Mouse (Mus musculus) heart, postnatal 4 days (tissue): Measurements from ENCODE around the gene Tmem101. TPM values are rescaled to one million over a fixed set of nuclear protein-coding genes. Genes with fewer than 3 reads are reported as not detected.
A peak's percentile ranks its signal among the peaks of the same experiment; 100 is the strongest.
"Not testable (repeated sequence)": the region's sequence is repeated elsewhere in the genome, so short reads cannot be mapped to it uniquely, and the experiment has no call there.

Experiments
- DNase-seq: peaks from one replicate; pipeline ENCODE4 v3.0.0; 2021
- total RNA-seq, 2 experiments: library from RNA; stranded (reverse); gene quantifications; 2 replicates each; pipeline ENCODE4 v1.2.3; 2021

Tmem101 gene
- total RNA-seq = 10 to 100 TPM; 15.0 to 15.4 TPM

- DNase-seq = peak; percentile 94
Observed at GRCm38 (mm10) chr11:102156039-102156785, at the start of gene Tmem101. Gene Tmem101 (minus strand): TSS chr11:102156404.

- DNase-seq = no peak
Observed at GRCm38 (mm10) chr11:102201408-102201821, 45.2 kb upstream of the Tmem101 start.

- no peak for DNase-seq
Observed at GRCm38 (mm10) chr11:102199856-102200255, 43.7 kb upstream of the Tmem101 start.

- no peak for DNase-seq
Observed at GRCm38 (mm10) chr11:102198245-102198644, 42.0 kb upstream of the Tmem101 start.

GRCm38 (mm10) chr11:102196018-102196797, 40.0 kb upstream of the Tmem101 start:
- no peak for DNase-seq

GRCm38 (mm10) chr11:102193657-102194440, 37.6 kb upstream of the Tmem101 start:
- no peak for DNase-seq

- no peak for DNase-seq
Observed at GRCm38 (mm10) chr11:102190848-102191247, 34.6 kb upstream of the Tmem101 start.

GRCm38 (mm10) chr11:102189461-102190436, 33.5 kb upstream of the Tmem101 start, which contains the start of gene G6pc3:
Gene G6pc3 (plus strand): TSS chr11:102189620.
- peak; percentile 92 for DNase-seq

GRCm38 (mm10) chr11:102188980-102189379, 32.8 kb upstream of the Tmem101 start:
- no peak for DNase-seq

GRCm38 (mm10) chr11:102186235-102186634, 30.0 kb upstream of the Tmem101 start:
- no peak for DNase-seq

- DNase-seq = no peak
Observed at GRCm38 (mm10) chr11:102185677-102186076, 29.5 kb upstream of the Tmem101 start.

GRCm38 (mm10) chr11:102184646-102185495, 28.7 kb upstream of the Tmem101 start, which contains the start of gene Lsm12:
Gene Lsm12 (minus strand): TSS chr11:102185296.
- DNase-seq = peak; percentile 98

GRCm38 (mm10) chr11:102184253-102184645, 28.0 kb upstream of the Tmem101 start:
- DNase-seq = no peak

GRCm38 (mm10) chr11:102179836-102180235, 23.6 kb upstream of the Tmem101 start:
- no peak for DNase-seq

GRCm38 (mm10) chr11:102168689-102169088, 12.5 kb upstream of the Tmem101 start:
- no peak for DNase-seq

GRCm38 (mm10) chr11:102167539-102167938, 11.3 kb upstream of the Tmem101 start:
- no peak for DNase-seq

- no peak for DNase-seq
Observed at GRCm38 (mm10) chr11:102165971-102166722, 9.9 kb upstream of the Tmem101 start.

- DNase-seq = no peak
Observed at GRCm38 (mm10) chr11:102159781-102160180, 3.6 kb upstream of the Tmem101 start.

- not testable (repeated sequence) for DNase-seq
Observed at GRCm38 (mm10) chr11:102158024-102158423, 1.8 kb upstream of the Tmem101 start.

GRCm38 (mm10) chr11:102156786-102157089, 534 bp upstream of the Tmem101 start:
- no peak for DNase-seq
